Mouse (Mus musculus): ENCODE results near the gene Gm10112. TPM values are rescaled to one million over a fixed set of nuclear protein-coding genes. Genes with fewer than 3 reads are reported as not detected.

The Gm10112 gene
- not detected for total RNA-seq (2021)
- long read RNA-seq, experiment 1 = 0 reads
- long read RNA-seq, experiment 2 = 0 reads

DNA sequence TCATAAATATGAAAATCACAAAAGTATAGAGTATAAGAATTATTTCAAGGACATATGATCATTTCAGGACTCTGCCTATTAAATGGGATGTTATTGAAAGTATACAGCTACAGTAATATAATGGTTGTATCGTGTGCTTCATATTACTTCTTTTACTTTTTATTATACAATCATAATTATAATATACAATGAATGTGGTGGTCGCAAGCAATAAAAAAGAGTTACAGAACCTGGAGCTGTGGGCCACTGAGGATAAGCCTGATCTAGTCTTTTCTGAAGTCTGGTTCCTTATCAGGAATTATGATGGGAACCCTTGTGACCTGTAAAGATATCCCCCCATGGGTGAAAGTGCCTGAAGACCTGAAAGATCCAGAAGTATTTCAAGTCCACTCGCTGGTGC is at the start of gene Gm10112:
Gene Gm10112, plus strand, starts transcription at position 301 of the 400 bp plus-strand sequence.
- DNase-seq = no peak

DNA sequence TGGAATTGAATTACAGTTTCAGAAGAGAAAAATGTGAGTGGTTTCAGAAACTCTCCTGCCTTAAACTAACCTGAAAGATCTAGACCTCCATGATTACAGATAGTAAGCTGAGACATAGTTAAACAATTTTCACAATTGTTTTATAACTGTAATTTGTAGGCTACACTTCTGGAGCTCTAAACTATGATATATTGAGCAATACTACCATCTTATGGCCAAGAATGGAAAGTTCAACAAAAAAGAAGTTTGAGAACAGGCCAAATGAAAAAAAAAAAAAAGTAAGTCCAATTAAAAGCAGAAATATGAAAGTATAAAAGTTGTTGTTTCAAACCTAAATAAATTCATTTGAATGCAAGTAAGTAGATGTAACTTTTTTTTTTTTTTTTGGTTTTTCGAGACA is 21.4 kb downstream of the Gm10112 start:
- no peak for DNase-seq

DNA sequence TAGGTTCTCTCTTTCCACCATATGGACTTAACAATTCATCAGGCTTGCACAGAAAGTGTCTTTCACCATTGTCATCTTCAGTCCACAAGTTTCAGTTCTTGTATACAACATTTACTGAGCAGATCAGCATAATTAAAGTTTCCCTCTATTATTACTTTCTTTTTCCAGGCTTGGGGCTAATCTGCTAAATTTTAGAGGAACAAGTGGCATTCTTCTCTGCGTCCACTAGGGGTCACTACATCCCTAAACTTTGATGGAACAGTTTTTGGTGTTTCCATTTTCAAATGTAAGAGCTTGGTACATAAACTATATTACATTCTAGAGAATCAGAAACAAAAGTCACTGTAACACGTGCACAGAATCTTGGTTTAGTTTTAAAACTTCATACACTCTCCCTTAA is 28.2 kb downstream of the Gm10112 start:
- no peak for DNase-seq

DNA sequence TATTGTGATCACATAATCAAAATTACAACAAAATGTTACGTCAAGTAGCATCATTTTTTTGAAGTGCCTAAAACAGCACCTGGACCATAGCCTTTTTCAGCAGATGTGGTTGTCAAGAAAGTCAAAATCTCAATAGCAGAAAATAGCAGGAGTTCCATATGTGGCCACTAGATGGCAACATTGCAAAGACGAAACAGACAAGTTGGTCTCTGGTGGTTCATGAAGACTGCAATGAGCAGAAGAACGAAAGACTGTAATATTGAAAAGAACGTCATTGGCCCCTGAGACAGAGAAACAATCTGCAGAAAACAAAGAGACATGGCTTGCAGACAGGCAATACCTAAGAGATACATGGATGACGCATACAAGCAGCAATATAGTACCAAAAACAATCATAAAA is 42.1 kb downstream of the Gm10112 start:
- DNase-seq = peak; percentile 1 to 4

Other genes with a start within 250 kb of the Gm10112 start
- not detected for gene Cylc1, start 57.9 kb upstream of the Gm10112 start, total RNA-seq (2021)

Measured in adrenal gland, postnatal 36 days (tissue).